Comparison of ENCODE assay signal across 9 mouse cellular contexts in genomic region chr7:30607706-30608309, GRCm38 (mm10). TPM values are rescaled to one million over a fixed set of nuclear protein-coding genes. Genes with fewer than 3 reads are reported as not detected.
A peak's percentile ranks its signal among the peaks of the same experiment; 100 is the strongest.
DNase-seq lines count a peak whose midpoint lies in the region; ATAC-seq and TF ChIP-seq lines count a peak whose summit lies in the region.
"Had no signal": no experiment of that assay in that cellular context is flagged by ENCODE, and none has a peak within 500 bp of the region (broad histone marks: within the 10 kb centered on the region; RNA-seq: fewer than 3 reads in every experiment).

No protein-coding gene starts in this region.

- WGBS in forebrain, embryonic 11.5 days, result 32% methylated on average over 8 of the region's 8 CpGs
- WGBS in forebrain, embryonic 12.5 days, result 33% methylated on average over 8 of the region's 8 CpGs
- 9% methylated on average over 8 of the region's 8 CpGs for WGBS in liver, embryonic 14.5 days (ENCODE audit: insufficient replicate concordance)

- H3K27me3 ChIP-seq in forebrain, embryonic 11.5 days (ENCODE audit: control insufficient read depth, insufficient read depth, low read length), result no peaks in the 10 kb centered on the region
- H3K27me3 ChIP-seq in forebrain, embryonic 12.5 days, result no peaks in the 10 kb centered on the region
- no peaks in the 10 kb centered on the region for H3K27me3 ChIP-seq in liver, embryonic 14.5 days (ENCODE audit: control insufficient read depth, insufficient read depth, low read length)
- H3K27me3 ChIP-seq: liver, embryonic 15.5 days had no signal

- DNase-seq in forebrain, embryonic 11.5 days (ENCODE audit: low spot score), result peak; percentile 78
- peak; percentile 70 for DNase-seq in 416B (ENCODE audit: low read depth)
- peak; percentile 68 for DNase-seq in T-cell, adult 2 months (ENCODE audit: low spot score)
- peak; percentile 56 for DNase-seq in forelimb bud, embryonic 11.5 days (ENCODE audit: low read depth, low spot score)
- DNase-seq in liver, embryonic 14.5 days (ENCODE audit: low read depth in 3 of 3, low spot score in 3 of 3), result no peak
- DNase-seq in retina, postnatal 1 day, result peak; percentile 75
- DNase-seq in urinary bladder, postnatal 4 days (ENCODE audit: low spot score in 2 of 2), result no peak

- no peak overlapping the region for H3K4me2 ChIP-seq in forebrain, embryonic 11.5 days (ENCODE audit: low read depth, low read length, severe bottlenecking)
- no peak overlapping the region for H3K4me2 ChIP-seq in forebrain, embryonic 12.5 days
- H3K4me2 ChIP-seq in liver, embryonic 14.5 days (ENCODE audit: low read depth), result no peak overlapping the region
- H3K4me2 ChIP-seq: liver, embryonic 15.5 days had no signal

- no peak overlapping the region for H3K4me3 ChIP-seq in forebrain, embryonic 11.5 days (ENCODE audit: low read depth, low read length)
- H3K4me3 ChIP-seq in forebrain, embryonic 12.5 days (replicated peaks), result no peak overlapping the region
- H3K4me3 ChIP-seq in liver, embryonic 14.5 days (ENCODE audit: insufficient read depth in 1 of 2, low read depth in 2 of 2, low read length in 2 of 2), result no peak overlapping the region
- H3K4me3 ChIP-seq: liver, embryonic 15.5 days had no signal

- no peaks in the 10 kb centered on the region for H3K4me1 ChIP-seq in forebrain, embryonic 11.5 days (replicated peaks; ENCODE audit: control insufficient read depth, insufficient read depth, low read length)
- no peaks in the 10 kb centered on the region for H3K4me1 ChIP-seq in forebrain, embryonic 12.5 days
- no peaks in the 10 kb centered on the region for H3K4me1 ChIP-seq in liver, embryonic 14.5 days (replicated peaks; ENCODE audit: control insufficient read depth in 2 of 2, insufficient read depth in 2 of 2, low read length in 1 of 2)
- H3K4me1 ChIP-seq: liver, embryonic 15.5 days had no signal

- TF ChIP-seq EP300 in liver, embryonic 14.5 days (IDR thresholded peaks at IDR 0.05; ENCODE audit: low read depth), result no peak

- H3K36me3 ChIP-seq in forebrain, embryonic 11.5 days (ENCODE audit: control insufficient read depth, insufficient read depth, low read length), result no peaks in the 10 kb centered on the region
- no peaks in the 10 kb centered on the region for H3K36me3 ChIP-seq in forebrain, embryonic 12.5 days (replicated peaks)
- H3K36me3 ChIP-seq in liver, embryonic 14.5 days (replicated peaks; ENCODE audit: control insufficient read depth, insufficient read depth, low read depth), result no peaks in the 10 kb centered on the region
- H3K36me3 ChIP-seq: liver, embryonic 15.5 days had no signal

- no peak overlapping the region for H3K9ac ChIP-seq in forebrain, embryonic 11.5 days (ENCODE audit: low read length)
- H3K9ac ChIP-seq in forebrain, embryonic 12.5 days, result no peak overlapping the region
- H3K9ac ChIP-seq in liver, embryonic 14.5 days (replicated peaks), result no peak overlapping the region
- H3K9ac ChIP-seq: liver, embryonic 15.5 days had no signal

- H3K9me3 ChIP-seq in forebrain, embryonic 11.5 days (ENCODE audit: control insufficient read depth, low read length), result no peaks in the 10 kb centered on the region
- H3K9me3 ChIP-seq in forebrain, embryonic 12.5 days, result no peaks in the 10 kb centered on the region
- no peaks in the 10 kb centered on the region for H3K9me3 ChIP-seq in liver, embryonic 14.5 days (ENCODE audit: control insufficient read depth, low read length)
- H3K9me3 ChIP-seq: liver, embryonic 15.5 days had no signal

- TF ChIP-seq CTCF in liver, embryonic 14.5 days (IDR thresholded peaks at IDR 0.05; ENCODE audit: low read depth), result peak; percentile 86

- ATAC-seq in forebrain, embryonic 11.5 days (replicated peaks; ENCODE audit: low FRiP score), result peak; percentile 56
- ATAC-seq in forebrain, embryonic 12.5 days (ENCODE audit: low FRiP score), result no peak
- no peak for ATAC-seq in liver, embryonic 14.5 days (ENCODE audit: insufficient read depth)

- H3K27ac ChIP-seq in forebrain, embryonic 11.5 days (ENCODE audit: low read depth, low read length), result no peak overlapping the region
- no peak overlapping the region for H3K27ac ChIP-seq in forebrain, embryonic 12.5 days
- H3K27ac ChIP-seq in liver, embryonic 14.5 days, result no peak overlapping the region
- H3K27ac ChIP-seq: liver, embryonic 15.5 days had no signal

RNA-seq across cellular contexts. Expression of gene Upk1a, which starts 4.8 kb away (rescaled TPM):
- polyA plus RNA-seq in forebrain, embryonic 11.5 days (2014; fragmentation: Nextera tagmentation; extraction: Ambion mirVana), result 0.31 and 0.73 TPM in 2 replicates
- 0.23 and 0.61 TPM in 2 replicates for polyA plus RNA-seq in forebrain, embryonic 12.5 days (2016; fragmentation: Nextera tagmentation; extraction: Ambion mirVana)
- polyA plus RNA-seq in liver, embryonic 14.5 days (2012; rRNA removed), result 0.29 and 0.67 TPM in 2 replicates
- not detected in 2 replicates for polyA plus RNA-seq in liver, embryonic 14.5 days (2014; fragmentation: Nextera tagmentation; extraction: Ambion mirVana)

RNA-seq across cellular contexts. Expression of gene Zbtb32, which starts 9.1 kb away (rescaled TPM):
- 0.15 and 0.31 TPM in 2 replicates for polyA plus RNA-seq in forebrain, embryonic 11.5 days (2014; fragmentation: Nextera tagmentation; extraction: Ambion mirVana)
- 0.32 and 0.46 TPM in 2 replicates for polyA plus RNA-seq in forebrain, embryonic 12.5 days (2016; fragmentation: Nextera tagmentation; extraction: Ambion mirVana)
- polyA plus RNA-seq in liver, embryonic 14.5 days (2012; rRNA removed), result 0.04 and 0.06 TPM in 2 replicates
- polyA plus RNA-seq in liver, embryonic 14.5 days (2014; fragmentation: Nextera tagmentation; extraction: Ambion mirVana), result 0.20 TPM in 1 of 2 replicates, not detected in the other

RNA-seq across cellular contexts. Expression of gene Cox6b1, which starts 18.1 kb away (rescaled TPM):
- 700 and 735 TPM in 2 replicates for polyA plus RNA-seq in forebrain, embryonic 11.5 days (2014; fragmentation: Nextera tagmentation; extraction: Ambion mirVana)
- 814 and 871 TPM in 2 replicates for polyA plus RNA-seq in forebrain, embryonic 12.5 days (2016; fragmentation: Nextera tagmentation; extraction: Ambion mirVana)
- polyA plus RNA-seq in liver, embryonic 14.5 days (2012; rRNA removed), result 300 and 459 TPM in 2 replicates
- polyA plus RNA-seq in liver, embryonic 14.5 days (2014; fragmentation: Nextera tagmentation; extraction: Ambion mirVana), result 647 and 655 TPM in 2 replicates

RNA-seq across cellular contexts. Expression of gene Kmt2b, which starts 19.3 kb away (rescaled TPM):
- polyA plus RNA-seq in forebrain, embryonic 11.5 days (2014; fragmentation: Nextera tagmentation; extraction: Ambion mirVana), result 14.3 TPM in 2 replicates
- polyA plus RNA-seq in forebrain, embryonic 12.5 days (2016; fragmentation: Nextera tagmentation; extraction: Ambion mirVana), result 13.0 TPM in 2 replicates
- 10.4 and 12.7 TPM in 2 replicates for polyA plus RNA-seq in liver, embryonic 14.5 days (2012; rRNA removed)
- 3.4 and 4.2 TPM in 2 replicates for polyA plus RNA-seq in liver, embryonic 14.5 days (2014; fragmentation: Nextera tagmentation; extraction: Ambion mirVana)

RNA-seq across cellular contexts. Expression of gene Etv2, which starts 27.8 kb away (rescaled TPM):
- polyA plus RNA-seq in forebrain, embryonic 11.5 days (2014; fragmentation: Nextera tagmentation; extraction: Ambion mirVana), result not detected in 2 replicates
- polyA plus RNA-seq in forebrain, embryonic 12.5 days (2016; fragmentation: Nextera tagmentation; extraction: Ambion mirVana), result not detected in 2 replicates
- not detected in 2 replicates for polyA plus RNA-seq in liver, embryonic 14.5 days (2012; rRNA removed)
- polyA plus RNA-seq in liver, embryonic 14.5 days (2014; fragmentation: Nextera tagmentation; extraction: Ambion mirVana), result not detected in 2 replicates
- polyA plus RNA-seq: liver, embryonic 15.5 days had no signal

Comparison
In these comparisons a context has a peak if more than half of its experiments do, and no peak if none do; other contexts are left out.
1. DNase-seq: peak in forebrain, embryonic 11.5 days (single experiment), 416B (single experiment), T-cell, adult 2 months (single experiment), forelimb bud, embryonic 11.5 days (single experiment) and retina, postnatal 1 day (single experiment); none in liver, embryonic 14.5 days (0 of 3) and urinary bladder, postnatal 4 days (0 of 2).